Mouse (Mus musculus): Measurements from ENCODE around the gene Tcte1. TPM values are rescaled to one million over a fixed set of nuclear protein-coding genes. Genes with fewer than 3 reads are reported as not detected.

The Tcte1 gene
- polyA plus RNA-seq, 1 experiment from 2014 or later, result 1.4 TPM

DNA sequence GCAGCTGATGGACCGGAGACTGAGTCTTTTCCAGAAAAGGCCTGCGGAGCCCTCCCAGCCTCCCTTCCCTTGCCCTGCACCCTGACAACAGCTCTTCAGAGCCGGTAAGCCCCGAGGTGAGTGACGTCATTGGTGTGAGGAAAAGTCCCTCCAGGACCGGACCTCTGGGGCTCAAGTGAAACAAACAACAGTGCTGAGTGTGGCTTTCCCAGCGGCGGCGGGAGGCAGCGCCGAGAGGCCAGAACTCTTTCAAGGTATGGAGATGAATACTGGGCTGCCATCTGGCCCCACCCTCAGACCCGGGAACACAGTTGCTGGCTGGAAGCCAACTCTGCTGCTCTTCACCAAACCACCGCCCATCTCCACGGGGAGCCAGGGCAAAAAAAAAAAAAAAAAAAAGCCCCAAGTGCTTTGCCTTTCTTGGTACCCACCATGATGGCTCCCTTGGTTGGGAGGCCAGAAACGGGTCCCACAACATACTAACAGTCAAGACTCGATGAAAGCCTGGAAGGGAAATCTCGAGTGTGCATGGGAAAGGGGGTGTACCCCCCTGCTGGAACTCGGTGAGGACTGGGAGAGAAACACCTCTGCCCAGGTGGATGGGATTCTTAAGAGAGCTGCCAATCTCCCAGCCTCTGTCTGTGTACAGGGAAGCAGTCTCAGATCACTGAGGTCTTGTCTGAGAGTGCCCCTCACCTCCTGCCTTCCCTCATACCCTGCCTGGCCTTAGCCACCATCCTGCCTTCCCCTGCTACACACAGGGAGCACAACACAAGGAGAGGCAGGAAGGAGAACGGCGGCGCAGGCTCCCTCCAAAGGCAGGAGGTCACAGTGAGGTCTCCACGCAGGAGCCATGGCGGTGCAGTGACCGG, 21.0 kb downstream of the Tcte1 start:
- Histone ChIP-seq H3K4me1 (peaks cover 48% of the 10 kb centered on the region), H3K9me3 (replicated peaks) (no peaks in the 10 kb centered on the region), H3K27ac (replicated peaks) (peak overlapping the region; percentile 30; the same call in 1 of the 2 replicates), H3K36me3 (peaks cover 19% of the 10 kb centered on the region), H3K4me3 (peak overlapping the region; percentile 45), H3K27me3 (ENCODE audit: low read depth, poor library complexity, severe bottlenecking) (peaks cover 91% of the 10 kb centered on the region)
- 6% methylated on average over 24 of the region's 24 CpGs for WGBS
- DNase-seq (ENCODE audit: low spot score), result peak; percentile 46

DNA sequence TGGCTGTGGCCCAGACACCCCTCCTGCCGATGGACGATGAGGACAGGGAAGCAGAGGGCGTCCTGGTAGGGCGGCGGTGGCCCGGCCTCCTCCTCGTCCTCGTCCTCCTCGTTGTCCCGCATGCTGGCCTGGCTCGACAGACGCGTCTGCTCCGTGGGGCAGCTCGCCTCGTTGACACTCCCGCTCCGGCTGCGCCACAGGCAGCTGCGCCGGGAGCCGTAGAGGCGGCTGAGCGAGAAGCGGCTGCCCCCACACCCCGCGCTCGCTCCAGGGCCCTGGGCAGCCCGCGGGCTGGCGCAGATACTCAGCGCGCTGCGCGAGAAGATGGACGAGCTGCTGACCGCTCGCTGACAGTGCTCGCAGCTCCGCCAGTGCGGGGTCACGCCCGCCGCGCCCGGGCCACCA, 21.6 kb downstream of the Tcte1 start:
- no peaks in the 10 kb centered on the region for H3K9me3 ChIP-seq (replicated peaks)
- DNase-seq (ENCODE audit: low spot score), result peak; percentile 52
- peaks cover 84% of the 10 kb centered on the region for H3K27me3 ChIP-seq (ENCODE audit: low read depth, poor library complexity, severe bottlenecking)
- peak overlapping the region; percentile 30; the same call in 1 of the 2 replicates for H3K27ac ChIP-seq (replicated peaks)
- peaks cover 53% of the 10 kb centered on the region for H3K4me1 ChIP-seq
- peaks cover 19% of the 10 kb centered on the region for H3K36me3 ChIP-seq
- H3K4me3 ChIP-seq, result peak overlapping the region; percentile 45
- WGBS, result under 1% methylated on average over 46 of the region's 46 CpGs

DNA sequence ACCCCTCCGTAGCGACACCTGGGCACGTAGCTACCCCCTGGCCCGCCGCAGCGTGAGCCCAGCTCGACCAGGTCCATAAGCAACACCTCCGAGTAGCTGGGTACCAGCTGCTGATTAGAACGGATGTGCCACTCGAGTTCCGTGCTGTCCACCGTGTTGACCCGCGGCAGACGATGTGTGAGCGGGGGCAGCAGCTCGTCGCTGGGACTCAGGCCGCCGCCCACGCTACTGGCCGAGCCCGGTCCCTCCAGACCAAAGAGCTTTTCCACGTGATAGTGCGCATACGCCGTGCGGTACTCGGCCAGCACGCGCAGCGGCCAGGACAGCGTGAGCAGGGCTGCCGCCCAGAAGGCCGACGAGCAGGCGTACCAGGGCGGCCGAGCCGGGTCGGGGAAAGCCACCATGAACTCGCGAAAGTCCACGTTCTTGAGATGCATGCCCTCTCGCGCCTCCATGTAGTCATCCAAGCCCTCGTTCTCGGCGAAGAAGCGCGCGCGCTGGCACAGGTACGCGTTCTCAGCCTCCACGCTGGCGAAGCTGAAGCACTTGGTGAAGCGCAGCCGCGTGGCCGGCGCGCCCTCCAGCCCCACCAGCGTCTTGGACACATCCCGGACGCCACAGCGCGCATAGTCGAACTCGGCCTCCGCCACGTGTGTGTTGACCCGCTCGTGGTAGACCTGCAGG, 22.2 kb downstream of the Tcte1 start:
- 3% methylated on average over 74 of the region's 74 CpGs for WGBS
- peaks cover 58% of the 10 kb centered on the region for H3K4me1 ChIP-seq
- peaks cover 85% of the 10 kb centered on the region for H3K27me3 ChIP-seq (ENCODE audit: low read depth, poor library complexity, severe bottlenecking)
- peaks cover 19% of the 10 kb centered on the region for H3K36me3 ChIP-seq
- no peaks in the 10 kb centered on the region for H3K9me3 ChIP-seq (replicated peaks)
- peak; percentile 49 for DNase-seq (ENCODE audit: low spot score)
- H3K4me3 ChIP-seq, result peak overlapping the region; percentile 45
- H3K27ac ChIP-seq (replicated peaks), result peak overlapping the region; percentile 30; the same call in 1 of the 2 replicates

DNA sequence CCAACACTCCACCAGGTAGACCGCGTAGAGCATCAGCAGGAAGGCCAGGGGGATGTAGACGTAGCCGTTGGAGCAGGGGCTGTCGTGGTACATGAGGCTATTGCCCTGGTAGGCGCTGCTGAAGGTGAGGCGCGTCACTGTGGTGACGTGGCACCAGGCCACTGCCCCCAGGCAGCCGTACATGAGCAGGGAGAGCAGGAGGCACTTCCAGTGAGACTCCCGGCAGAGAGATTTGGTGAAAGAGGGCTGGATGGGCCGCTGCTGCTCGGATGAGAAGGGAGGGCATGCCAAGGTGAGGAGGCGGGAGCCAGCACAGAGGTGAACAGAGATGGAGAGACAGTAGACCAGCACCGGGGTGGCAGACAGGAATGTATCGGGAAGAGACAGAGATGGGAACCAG, 23.7 kb downstream of the Tcte1 start:
- peaks cover 73% of the 10 kb centered on the region for H3K4me1 ChIP-seq
- no peak overlapping the region for H3K27ac ChIP-seq (replicated peaks)
- H3K27me3 ChIP-seq (ENCODE audit: low read depth, poor library complexity, severe bottlenecking), result peaks cover 77% of the 10 kb centered on the region
- no peaks in the 10 kb centered on the region for H3K9me3 ChIP-seq (replicated peaks)
- H3K4me3 ChIP-seq, result no peak overlapping the region
- no peak for DNase-seq (ENCODE audit: low spot score)
- WGBS, result 61% methylated on average over 16 of the region's 16 CpGs
- peaks cover 19% of the 10 kb centered on the region for H3K36me3 ChIP-seq

DNA sequence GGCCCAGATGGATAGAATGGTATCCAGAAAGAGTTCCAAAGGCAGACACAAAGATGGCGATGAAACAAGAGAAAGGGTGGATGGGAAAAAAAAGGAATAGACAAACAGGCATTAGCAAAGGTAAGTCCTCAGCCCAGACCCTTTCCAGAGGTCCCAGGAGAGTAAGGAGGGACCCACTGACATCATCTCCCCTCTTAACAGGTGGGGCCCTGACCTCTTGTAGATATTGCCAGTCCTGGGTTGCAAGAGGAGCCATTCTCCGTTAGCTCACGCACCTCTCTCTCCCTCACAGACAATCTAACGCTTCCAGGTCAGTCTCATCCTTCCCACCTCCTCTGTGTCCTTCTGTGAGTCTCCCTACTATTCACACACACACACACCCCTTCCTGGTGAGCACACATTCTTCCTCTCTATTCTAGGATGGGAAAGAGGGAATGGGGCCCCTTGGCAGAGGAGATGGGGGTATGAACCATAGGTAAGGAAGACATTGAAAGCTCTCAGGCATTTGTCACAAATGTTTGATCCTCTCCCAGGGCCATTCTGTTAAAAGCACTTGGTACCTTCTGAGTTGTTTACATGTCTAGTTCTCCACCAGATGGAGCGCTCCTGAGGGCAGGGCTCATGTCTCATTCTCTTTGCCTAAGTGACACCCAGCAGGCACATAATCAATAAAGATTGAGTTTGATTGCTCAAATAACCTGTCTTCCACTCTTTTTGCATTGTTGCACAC, 24.4 kb downstream of the Tcte1 start:
- Histone ChIP-seq H3K27ac (replicated peaks) (no peak overlapping the region), H3K36me3 (peaks cover 19% of the 10 kb centered on the region), H3K4me3 (peak overlapping the region; percentile 96; the same call in 1 of the 2 replicates), H3K27me3 (ENCODE audit: low read depth, poor library complexity, severe bottlenecking) (peaks cover 70% of the 10 kb centered on the region), H3K4me1 (peaks cover 76% of the 10 kb centered on the region), H3K9me3 (replicated peaks) (no peaks in the 10 kb centered on the region)
- WGBS, result 70% methylated on average over 5 of the region's 5 CpGs
- no peak for DNase-seq (ENCODE audit: low spot score)

DNA sequence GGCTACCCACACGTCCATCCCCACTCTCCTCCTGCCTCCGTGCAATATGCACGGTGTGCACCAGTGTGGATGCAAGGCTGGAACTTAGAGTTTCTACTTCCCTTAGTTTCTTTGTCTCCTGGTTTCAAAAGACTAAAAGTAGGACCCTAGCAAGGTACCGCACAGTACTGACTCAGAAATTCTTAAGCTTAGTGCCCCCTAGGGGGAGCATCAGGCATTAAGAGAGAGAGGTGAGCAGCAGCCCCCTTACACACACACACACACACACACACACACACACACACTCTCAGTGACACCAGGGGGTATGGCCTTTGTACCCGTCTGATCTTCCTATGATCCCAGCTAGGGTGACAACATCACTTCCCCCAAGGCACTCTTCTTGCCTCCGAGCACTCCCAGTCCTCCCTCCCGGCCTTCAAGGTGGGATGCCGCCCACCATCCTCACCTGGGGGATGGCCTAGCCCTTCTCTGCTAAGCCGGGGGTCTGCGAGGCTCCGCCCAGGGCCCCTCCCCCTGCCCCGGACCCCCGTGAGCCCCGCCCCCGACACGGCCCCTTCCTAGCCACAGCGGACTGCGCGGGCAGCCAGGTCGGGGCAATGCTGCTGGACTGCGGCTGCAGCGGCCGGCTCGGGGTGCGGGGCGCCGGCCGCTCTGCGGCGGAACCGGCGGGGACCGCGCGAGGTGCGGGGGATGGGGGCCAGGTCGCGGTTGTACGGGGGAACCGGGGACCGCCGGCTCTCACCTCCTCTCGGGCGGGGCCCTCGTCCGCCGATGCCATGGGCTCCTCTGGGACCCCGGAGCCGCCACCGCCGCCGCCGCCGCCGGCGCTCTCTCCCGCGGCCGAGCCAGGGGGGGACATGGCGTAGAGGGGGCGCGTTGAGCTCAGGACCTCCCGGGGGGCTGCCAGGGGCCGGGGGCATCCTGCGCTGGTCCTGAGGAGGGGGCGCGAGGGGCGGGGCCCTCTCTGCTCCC, 25.6 kb downstream of the Tcte1 start:
- H3K9me3 ChIP-seq (replicated peaks), result no peaks in the 10 kb centered on the region
- H3K4me3 ChIP-seq, result peak overlapping the region; percentile 96
- peak; percentile 75 for DNase-seq (ENCODE audit: low spot score)
- H3K36me3 ChIP-seq, result peaks cover 19% of the 10 kb centered on the region
- peaks cover 58% of the 10 kb centered on the region for H3K27me3 ChIP-seq (ENCODE audit: low read depth, poor library complexity, severe bottlenecking)
- peaks cover 70% of the 10 kb centered on the region for H3K4me1 ChIP-seq
- 2% methylated on average over 52 of the region's 68 CpGs for WGBS
- peak overlapping the region; percentile 99 for H3K27ac ChIP-seq (replicated peaks)

DNA sequence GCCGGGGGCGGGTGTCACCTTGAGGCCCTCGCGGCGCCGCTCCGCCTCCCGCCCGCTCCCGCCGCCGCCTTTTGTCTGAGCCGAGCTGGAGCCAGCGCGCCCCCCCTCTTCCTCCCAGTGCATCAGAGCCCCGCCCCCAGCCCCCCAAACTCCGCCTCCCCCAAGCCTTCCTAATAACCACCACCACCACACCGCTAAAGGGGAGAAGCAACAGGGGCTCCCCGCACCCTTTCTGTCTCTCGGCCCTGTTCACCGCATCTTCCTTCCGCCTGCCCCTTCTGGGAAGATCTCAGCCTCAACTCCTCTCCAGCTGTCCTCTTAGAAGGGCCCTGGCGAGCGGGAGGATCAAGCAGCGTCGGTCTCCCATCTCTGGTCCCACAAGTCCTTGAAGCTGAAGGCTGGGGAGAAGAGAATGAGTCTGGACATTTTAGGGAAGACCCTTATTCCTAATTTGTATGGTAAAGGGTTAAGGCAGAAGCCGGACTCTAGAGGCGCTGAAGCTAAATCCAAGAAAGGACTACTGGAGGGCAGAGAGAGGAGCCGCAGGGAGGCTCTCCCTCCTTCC, 26.5 kb downstream of the Tcte1 start, which contains the start of gene Tmem151b:
Gene Tmem151b (minus strand): TSS at position 61 of the 565 bp plus-strand sequence.
- Histone ChIP-seq H3K9me3 (replicated peaks) (no peaks in the 10 kb centered on the region), H3K27me3 (ENCODE audit: low read depth, poor library complexity, severe bottlenecking) (peaks cover 50% of the 10 kb centered on the region), H3K27ac (replicated peaks) (peak within 1 kb of the TSS; percentile 99), H3K4me3 (peak within 1 kb of the TSS; percentile 96), H3K4me1 (peaks cover 61% of the 10 kb centered on the region), H3K36me3 (peaks cover 14% of the 10 kb centered on the region)
- peak; percentile 78 for DNase-seq (ENCODE audit: low spot score)
- under 1% methylated on average over 17 of the region's 29 CpGs for WGBS

DNA sequence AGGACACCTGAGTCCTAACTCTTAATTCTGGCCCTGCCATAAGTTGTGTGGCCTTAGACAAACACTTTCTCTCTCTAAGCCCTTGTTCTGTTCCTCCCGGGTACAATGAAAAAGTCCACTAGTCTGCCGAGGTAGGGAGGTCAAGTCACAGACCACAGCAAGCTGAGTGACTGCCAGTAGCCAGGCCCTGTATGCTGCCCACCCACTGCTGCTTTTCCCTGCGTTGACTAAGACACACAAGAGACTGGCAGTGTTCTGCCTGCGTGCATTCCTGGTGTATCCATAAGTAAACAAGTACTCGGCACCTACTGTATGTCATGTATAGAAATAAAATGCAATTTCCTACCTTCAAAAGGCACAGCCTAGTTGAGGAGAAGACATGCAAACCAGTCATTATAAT, 27.0 kb downstream of the Tcte1 start:
- Histone ChIP-seq H3K4me3 (peak overlapping the region; percentile 96), H3K36me3 (peaks cover 9% of the 10 kb centered on the region), H3K27me3 (ENCODE audit: low read depth, poor library complexity, severe bottlenecking) (peaks cover 44% of the 10 kb centered on the region), H3K9me3 (replicated peaks) (no peaks in the 10 kb centered on the region), H3K4me1 (peaks cover 61% of the 10 kb centered on the region), H3K27ac (replicated peaks) (peak overlapping the region; percentile 99)
- 31% methylated on average over 5 of the region's 5 CpGs for WGBS
- DNase-seq (ENCODE audit: low spot score), result peak; percentile 14

DNA sequence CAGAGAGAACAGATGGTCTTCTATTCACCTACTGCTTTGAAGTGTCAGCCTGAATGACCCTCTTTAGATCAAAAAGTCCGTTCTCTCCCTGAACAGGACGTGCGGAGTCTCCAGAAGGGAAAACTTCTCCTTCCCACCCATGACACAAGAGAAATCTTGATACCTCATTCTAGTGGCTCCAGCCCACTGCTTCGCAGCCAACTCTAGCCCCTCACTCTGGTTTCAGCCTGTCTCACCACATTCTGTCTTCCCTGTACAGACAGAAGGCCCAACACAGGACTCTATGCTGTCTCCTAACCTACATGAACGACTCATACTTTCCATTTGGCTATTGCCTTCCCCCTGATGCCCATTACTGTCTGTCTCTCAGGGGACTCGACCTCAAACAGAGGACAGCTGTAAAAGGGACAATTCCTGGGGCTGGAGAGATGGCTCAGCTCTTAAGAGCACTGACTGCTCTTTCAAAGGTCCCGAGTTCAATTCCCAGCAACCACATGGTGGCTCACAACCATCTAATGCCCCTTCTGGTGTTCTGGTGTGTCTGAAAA, 28.1 kb downstream of the Tcte1 start:
- Histone ChIP-seq H3K27ac (replicated peaks) (0 out of 2 replicates have a peak overlapping the region, but pooled peaks have one; percentile 34), H3K36me3 (peaks cover 7% of the 10 kb centered on the region), H3K27me3 (ENCODE audit: low read depth, poor library complexity, severe bottlenecking) (peaks cover 39% of the 10 kb centered on the region), H3K4me3 (no peak overlapping the region), H3K9me3 (replicated peaks) (no peaks in the 10 kb centered on the region), H3K4me1 (peaks cover 62% of the 10 kb centered on the region)
- DNase-seq (ENCODE audit: low spot score), result no peak
- WGBS, result 58% methylated on average over 7 of the region's 7 CpGs

DNA sequence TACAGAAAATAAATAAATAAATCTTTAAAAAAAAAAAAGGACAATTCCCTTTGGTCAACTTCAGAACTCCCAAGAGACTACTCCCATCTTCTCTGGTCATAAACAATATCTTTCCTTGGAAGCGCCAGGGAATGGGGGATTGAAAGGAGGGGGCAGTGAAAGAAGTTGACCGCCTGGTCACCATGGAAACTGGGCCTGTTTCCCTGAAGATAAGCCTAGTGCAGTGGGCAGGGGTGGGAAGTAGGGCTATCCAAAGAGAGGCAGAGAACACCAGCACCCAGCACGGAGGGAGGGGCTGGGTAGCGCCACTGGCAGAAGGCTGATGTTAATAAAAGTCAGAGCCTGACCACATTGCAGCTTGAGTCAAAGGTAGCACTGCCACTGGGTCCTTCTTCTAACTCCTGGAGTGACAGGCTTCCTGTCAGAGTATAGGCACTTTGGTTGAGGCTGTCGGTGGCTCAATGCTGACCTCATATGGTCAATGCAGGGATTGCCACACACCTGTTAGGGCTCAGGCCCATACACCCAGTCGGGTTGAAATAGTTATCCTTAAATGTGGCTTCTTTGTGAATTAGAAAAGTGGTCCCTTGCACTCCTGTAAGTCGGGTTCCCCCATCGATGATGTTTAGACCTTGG, 28.7 kb downstream of the Tcte1 start:
- H3K4me3 ChIP-seq, result peak overlapping the region; percentile 14; the same call in 1 of the 2 replicates
- H3K4me1 ChIP-seq, result peaks cover 68% of the 10 kb centered on the region
- peak; percentile 79 for DNase-seq (ENCODE audit: low spot score)
- H3K36me3 ChIP-seq, result peaks cover 1% of the 10 kb centered on the region
- no peaks in the 10 kb centered on the region for H3K9me3 ChIP-seq (replicated peaks)
- WGBS, result 5% methylated on average over 8 of the region's 8 CpGs
- peak overlapping the region; percentile 23; the same call in 1 of the 2 replicates for H3K27ac ChIP-seq (replicated peaks)
- peaks cover 39% of the 10 kb centered on the region for H3K27me3 ChIP-seq (ENCODE audit: low read depth, poor library complexity, severe bottlenecking)

DNA sequence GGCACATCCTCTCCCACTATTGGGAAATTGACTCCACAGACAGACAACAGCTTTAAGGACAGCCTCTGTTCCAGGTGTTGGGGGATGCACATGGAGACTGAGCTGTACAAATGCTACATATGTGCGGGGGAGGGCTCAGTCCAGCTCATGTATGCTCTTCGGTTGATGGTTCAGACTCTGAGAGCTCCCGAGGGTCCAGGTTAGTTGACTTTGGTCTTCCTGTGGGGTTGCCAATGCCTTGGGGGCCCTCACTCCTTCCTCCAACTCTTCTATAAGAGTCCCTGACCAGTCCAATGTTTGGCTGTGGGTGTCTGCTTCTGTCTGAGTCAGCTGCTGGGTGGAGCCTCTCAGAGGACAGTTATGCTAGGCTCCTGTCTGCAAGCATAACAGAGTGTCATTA, 29.8 kb downstream of the Tcte1 start:
- DNase-seq (ENCODE audit: low spot score), result no peak
- Histone ChIP-seq H3K27ac (replicated peaks) (no peak overlapping the region), H3K27me3 (ENCODE audit: low read depth, poor library complexity, severe bottlenecking) (peaks cover 38% of the 10 kb centered on the region), H3K4me1 (peaks cover 73% of the 10 kb centered on the region), H3K9me3 (replicated peaks) (no peaks in the 10 kb centered on the region), H3K4me3 (no peak overlapping the region), H3K36me3 (no peaks in the 10 kb centered on the region)
- WGBS, result 91% methylated on average over 3 of the region's 3 CpGs
